Mouse (Mus musculus): Measurements from ENCODE around the gene Mrps21.

DNA sequence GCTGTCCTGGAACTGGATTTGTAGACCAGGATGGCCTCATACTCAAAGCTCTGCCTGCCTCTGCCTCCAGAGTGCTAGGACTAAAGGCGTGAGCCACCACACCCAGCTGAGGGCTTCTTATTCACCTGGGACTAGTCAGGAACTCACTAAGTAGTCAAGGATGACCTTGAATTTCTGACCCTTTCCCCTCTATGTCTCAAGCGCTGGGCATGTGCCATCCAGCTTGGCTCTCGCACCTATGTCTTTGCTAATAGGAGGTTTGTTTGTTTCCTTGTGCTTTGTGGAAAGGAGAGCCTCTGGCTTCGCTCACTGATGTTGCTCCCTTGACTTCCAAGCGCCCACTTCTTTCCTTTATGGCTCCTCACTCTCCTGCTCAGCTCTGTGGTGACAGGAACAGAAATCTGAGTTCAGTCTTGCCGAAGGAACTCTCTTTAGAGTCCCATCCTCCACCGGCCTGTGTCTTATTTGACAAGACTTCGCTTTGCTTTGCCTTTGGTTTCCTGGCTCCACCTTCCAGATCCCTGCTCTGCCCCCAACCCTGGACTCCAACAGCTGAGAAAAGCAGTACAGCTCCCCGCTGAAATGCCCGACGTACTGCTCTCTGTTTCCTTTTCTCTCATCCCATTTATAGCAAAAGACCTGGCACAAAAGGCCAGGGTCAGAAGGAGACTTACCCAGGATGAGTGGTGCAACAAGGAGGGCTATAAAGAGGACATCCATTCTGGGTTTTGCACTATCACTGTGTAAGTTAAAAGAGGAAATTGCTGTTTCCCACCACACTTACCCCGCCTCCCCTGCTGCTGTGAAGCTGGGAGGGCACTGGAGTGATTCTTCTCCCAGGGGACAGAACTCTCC, 20.1 kb upstream of the Mrps21 start, which contains the start of gene BC028528:
- no peak for TF ChIP-seq CTCF (IDR thresholded peaks at IDR 0.05; ENCODE audit: control insufficient read depth, insufficient read depth, low read length)
- no peak for TF ChIP-seq POLR2A (IDR thresholded peaks at IDR 0.05; ENCODE audit: borderline replicate concordance, control insufficient read depth, low read depth, low read length)

Data from bone marrow, adult 2 months (tissue).